ENCODE assay signal across 8 mouse cellular contexts in the genomic region with DNA sequence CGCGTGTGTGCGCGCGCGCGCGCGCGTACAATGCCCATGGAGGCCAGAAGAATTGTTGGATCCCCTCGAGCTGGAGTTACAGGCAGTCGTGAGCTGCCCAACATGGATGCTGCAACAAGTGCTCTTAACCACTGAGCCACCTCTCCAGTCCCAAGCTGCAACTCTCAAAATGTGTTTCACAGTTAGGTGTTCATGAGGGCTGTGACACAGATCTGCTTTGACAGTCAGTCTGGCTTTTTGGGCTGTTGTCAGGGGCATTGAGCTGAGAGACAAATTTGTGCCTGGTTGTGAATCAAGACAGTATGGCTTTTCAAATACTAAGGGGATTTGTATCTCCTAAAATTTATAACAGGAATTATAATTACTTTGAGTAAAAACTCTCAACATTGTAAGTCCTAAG.
A peak's percentile ranks its signal among the peaks of the same experiment; 100 is the strongest.
DNase-seq lines count a peak whose midpoint lies in the region; ATAC-seq and TF ChIP-seq lines count a peak whose summit lies in the region.

No protein-coding gene starts in this region.

- peak overlapping the region; percentile 11 for H3K9ac ChIP-seq in liver, adult 2 months (ENCODE audit: low read depth, low read length)
- H3K9ac ChIP-seq in forebrain, embryonic 12.5 days: 0 out of 2 replicates have a peak overlapping the region, but pooled peaks have one; percentile 8
- H3K9ac ChIP-seq in liver, postnatal 0 days (replicated peaks): no peak overlapping the region

- H3K4me2 ChIP-seq in forebrain, embryonic 12.5 days: no peak overlapping the region
- no peak overlapping the region for H3K4me2 ChIP-seq in liver, postnatal 0 days (ENCODE audit: low read depth, low read length)

- 91% methylated on average over 12 of the region's 12 CpGs for WGBS in heart, embryonic 10.5 days
- WGBS in liver, adult 2 months: 82% methylated on average over 12 of the region's 12 CpGs
- 89% methylated on average over 12 of the region's 12 CpGs for WGBS in forebrain, embryonic 12.5 days
- 88% methylated on average over 12 of the region's 12 CpGs for WGBS in liver, postnatal 0 days (ENCODE audit: insufficient replicate concordance)

- no peak for TF ChIP-seq CTCF in liver, adult 2 months (IDR thresholded peaks at IDR 0.05; ENCODE audit: low read depth, low read length)
- TF ChIP-seq CTCF in liver, postnatal 0 days (IDR thresholded peaks at IDR 0.05; ENCODE audit: low read depth): no peak

- no peaks in the 10 kb centered on the region for H3K27me3 ChIP-seq in heart, embryonic 10.5 days (ENCODE audit: insufficient read depth, poor library complexity, severe bottlenecking)
- H3K27me3 ChIP-seq in liver, adult 2 months (ENCODE audit: control insufficient read depth, insufficient read depth, low read length): no peaks in the 10 kb centered on the region
- H3K27me3 ChIP-seq in forebrain, embryonic 12.5 days: no peaks in the 10 kb centered on the region
- no peaks in the 10 kb centered on the region for H3K27me3 ChIP-seq in liver, postnatal 0 days (ENCODE audit: insufficient read depth, low read length)

- H3K9me3 ChIP-seq in heart, embryonic 10.5 days: no peaks in the 10 kb centered on the region
- no peaks in the 10 kb centered on the region for H3K9me3 ChIP-seq in forebrain, embryonic 12.5 days
- no peaks in the 10 kb centered on the region for H3K9me3 ChIP-seq in liver, postnatal 0 days (ENCODE audit: low read length)

- no peak for DNase-seq in heart, embryonic 10.5 days (ENCODE audit: low spot score)
- no peak for DNase-seq in heart, adult 9 months (ENCODE audit: low spot score in 2 of 2)
- DNase-seq in liver, adult 2 months (ENCODE audit: extremely low read depth, low read depth, low spot score): no peak
- DNase-seq in liver: no peak
- DNase-seq in liver, postnatal 0 days: no peak
- DNase-seq in urinary bladder, postnatal 25 days (ENCODE audit: low spot score): no peak

- peaks cover 31% of the 10 kb centered on the region for H3K36me3 ChIP-seq in heart, embryonic 10.5 days
- H3K36me3 ChIP-seq in liver, adult 2 months (ENCODE audit: control insufficient read depth, insufficient read depth, low read length): no peaks in the 10 kb centered on the region; the same call in 1 of the 2 replicates
- H3K36me3 ChIP-seq in forebrain, embryonic 12.5 days (replicated peaks): 0 out of 2 replicates have a peak, but pooled peaks cover 15% of the 10 kb centered on the region
- H3K36me3 ChIP-seq in liver, postnatal 0 days (replicated peaks; ENCODE audit: insufficient read depth, low read length): peaks cover 11% of the 10 kb centered on the region

- TF ChIP-seq POLR2A in liver, adult 2 months (IDR thresholded peaks at IDR 0.05; ENCODE audit: extremely low read depth, insufficient read depth, low read length): no peak

- peaks cover 89% of the 10 kb centered on the region for H3K4me1 ChIP-seq in heart, embryonic 10.5 days
- H3K4me1 ChIP-seq in liver, adult 2 months (ENCODE audit: control insufficient read depth, insufficient read depth, low read length): peaks cover 60% of the 10 kb centered on the region
- peaks cover 76% of the 10 kb centered on the region for H3K4me1 ChIP-seq in forebrain, embryonic 12.5 days
- H3K4me1 ChIP-seq in liver, postnatal 0 days (ENCODE audit: insufficient read depth): peaks cover 72% of the 10 kb centered on the region

- peaks cover 46% of the 10 kb centered on the region for H3K79me2 ChIP-seq in liver, adult 2 months (ENCODE audit: control insufficient read depth, insufficient read depth, low read length)

- TF ChIP-seq EP300 in liver, postnatal 0 days (IDR thresholded peaks at IDR 0.05; ENCODE audit: low read depth): no peak

- H3K4me3 ChIP-seq in heart, embryonic 10.5 days: no peak overlapping the region
- H3K4me3 ChIP-seq in liver, adult 2 months (ENCODE audit: insufficient read depth, low read depth, low read length): no peak overlapping the region
- H3K4me3 ChIP-seq in forebrain, embryonic 12.5 days (replicated peaks): no peak overlapping the region
- H3K4me3 ChIP-seq in liver, postnatal 0 days (ENCODE audit: low read depth, low read length): no peak overlapping the region

- H3K27ac ChIP-seq in heart, embryonic 10.5 days: peak overlapping the region; percentile 22
- H3K27ac ChIP-seq in liver, adult 2 months (replicated peaks; ENCODE audit: insufficient read depth, low read depth, low read length): peak overlapping the region; percentile 97
- H3K27ac ChIP-seq in forebrain, embryonic 12.5 days: peak overlapping the region; percentile 81
- peak overlapping the region; percentile 76 for H3K27ac ChIP-seq in liver, postnatal 0 days (ENCODE audit: low read depth)

- no peak for ATAC-seq in forebrain, embryonic 12.5 days (ENCODE audit: low FRiP score)
- no peak for ATAC-seq in liver, postnatal 0 days
- no peak for ATAC-seq in activated CD4-positive, CD25-positive, alpha-beta regulatory T cell, adult 4 months

Comparison
In these comparisons a context has a peak if more than half of its experiments do, and no peak if none do; other contexts are left out.
1. H3K27ac ChIP-seq: peak in every context shown above with its lines; median percentile 97 in liver, adult 2 months; 81 in forebrain, embryonic 12.5 days; 76 in liver, postnatal 0 days; 22 in heart, embryonic 10.5 days.